Mouse (Mus musculus): ENCODE measurements at regions not wholly inside any gene's neighbourhood (a gene's known extent, or its start where the extent isn't known, plus 50 kb on each side); places are given as distances from the start of the nearest gene placed in this dataset.

GRCm38 (mm10) chr5:82103857-82104256, 1083.9 kb downstream of the Adgrl3 start:
- TF ChIP-seq CTCF (IDR thresholded peaks at IDR 0.05; ENCODE audit: low read depth), result no peak
- Histone ChIP-seq H3K9me3 (replicated peaks; ENCODE audit: low read length) (no peaks in the 10 kb centered on the region), H3K27ac (no peak overlapping the region), H3K4me2 (ENCODE audit: low read length) (no peak overlapping the region), H3K9ac (ENCODE audit: low read depth, low read length) (no peak overlapping the region), H3K36me3 (ENCODE audit: insufficient read depth, low read length) (no peaks in the 10 kb centered on the region), H3K27me3 (ENCODE audit: insufficient read depth, low read length) (no peaks in the 10 kb centered on the region), H3K4me1 (replicated peaks; ENCODE audit: insufficient read depth, low read length) (no peaks in the 10 kb centered on the region), H3K4me3 (replicated peaks; ENCODE audit: low read depth, low read length) (no peak overlapping the region)
- WGBS, result 84% methylated on average over 3 of the region's 3 CpGs
- DNase-seq (ENCODE audit: low spot score) (no peak), ATAC-seq (replicated peaks; ENCODE audit: low FRiP score, low read depth) (no peak)

- Histone ChIP-seq H3K27ac (no peak overlapping the region), H3K9ac (ENCODE audit: low read depth, low read length) (no peak overlapping the region), H3K4me1 (replicated peaks; ENCODE audit: insufficient read depth, low read length) (no peaks in the 10 kb centered on the region), H3K36me3 (ENCODE audit: insufficient read depth, low read length) (no peaks in the 10 kb centered on the region), H3K9me3 (replicated peaks; ENCODE audit: low read length) (no peaks in the 10 kb centered on the region), H3K4me3 (replicated peaks; ENCODE audit: low read depth, low read length) (no peak overlapping the region), H3K27me3 (ENCODE audit: insufficient read depth, low read length) (no peaks in the 10 kb centered on the region), H3K4me2 (ENCODE audit: low read length) (no peak overlapping the region)
- WGBS, result 57% methylated on average over 2 of the region's 2 CpGs
- TF ChIP-seq CTCF (IDR thresholded peaks at IDR 0.05; ENCODE audit: low read depth), result no peak
- ATAC-seq (replicated peaks; ENCODE audit: low FRiP score, low read depth) (no peak), DNase-seq (ENCODE audit: low spot score) (no peak)
Measured at GRCm38 (mm10) chr5:82125921-82126459, 1106.1 kb downstream of the Adgrl3 start.

GRCm38 (mm10) chr5:82142063-82142462, 1122.1 kb downstream of the Adgrl3 start:
- no peak for TF ChIP-seq CTCF (IDR thresholded peaks at IDR 0.05; ENCODE audit: low read depth)
- Histone ChIP-seq H3K9me3 (replicated peaks; ENCODE audit: low read length) (no peaks in the 10 kb centered on the region), H3K4me2 (ENCODE audit: low read length) (no peak overlapping the region), H3K4me3 (replicated peaks; ENCODE audit: low read depth, low read length) (no peak overlapping the region), H3K9ac (ENCODE audit: low read depth, low read length) (no peak overlapping the region), H3K27me3 (ENCODE audit: insufficient read depth, low read length) (no peaks in the 10 kb centered on the region), H3K4me1 (replicated peaks; ENCODE audit: insufficient read depth, low read length) (no peaks in the 10 kb centered on the region), H3K36me3 (ENCODE audit: insufficient read depth, low read length) (no peaks in the 10 kb centered on the region), H3K27ac (no peak overlapping the region)
- DNase-seq (ENCODE audit: low spot score) (no peak), ATAC-seq (replicated peaks; ENCODE audit: low FRiP score, low read depth) (no peak)
- WGBS, result 84% methylated on average over 1 of the region's 1 CpGs

Measured in kidney, postnatal 0 days (tissue).